Mouse (Mus musculus) forebrain, embryonic 11.5 days (tissue): Measurements from ENCODE around the gene Agxt. TPM values are rescaled to one million over a fixed set of nuclear protein-coding genes. Genes with fewer than 3 reads are reported as not detected.

Experiments
- polyA plus RNA-seq: library from polyadenylated mRNA; unstranded; fragments of >200 nt; fragmentation: Nextera tagmentation; extraction: Ambion mirVana; gene quantifications from 2 replicates; pipeline ENCODE4 v1.2.1, GENCODE M21; 2014

Gene Agxt
- polyA plus RNA-seq, 1 experiment from 2014 or later, result not detected

Other genes starting within 250 kb of the Agxt start
- 1.5 and 1.8 TPM in 2 replicates for gene Ankmy1, start 232.3 kb upstream of the Agxt start, polyA plus RNA-seq
- 16.0 and 19.0 TPM in 2 replicates for gene Dusp28, start 228.3 kb upstream of the Agxt start, polyA plus RNA-seq
- 27.4 and 31.8 TPM in 2 replicates for gene Rnpepl1, start 224.5 kb upstream of the Agxt start, polyA plus RNA-seq
- 41.0 and 43.0 TPM in 2 replicates for gene Capn10, start 200.9 kb upstream of the Agxt start, polyA plus RNA-seq
- gene Gpr35, start 184.4 kb upstream of the Agxt start, polyA plus RNA-seq, result 0.16 and 0.40 TPM in 2 replicates
- not detected in 2 replicates for gene Aqp12, start 128.9 kb upstream of the Agxt start, polyA plus RNA-seq
- gene Kif1a, start 33.3 kb upstream of the Agxt start, polyA plus RNA-seq, result 79.7 and 86.0 TPM in 2 replicates
- 0.29 and 0.64 TPM in 2 replicates for gene 2310007B03Rik, start 25.7 kb downstream of the Agxt start, polyA plus RNA-seq
- gene Crocc2, start 33.5 kb downstream of the Agxt start, polyA plus RNA-seq, result 0.04 and 0.07 TPM in 2 replicates
- 2.2 and 3.2 TPM in 2 replicates for gene Sned1, start 100.6 kb downstream of the Agxt start, polyA plus RNA-seq
- gene Mterf4, start 170.7 kb downstream of the Agxt start, polyA plus RNA-seq, result 31.0 and 37.8 TPM in 2 replicates
- gene Ppp1r7, start 207.6 kb downstream of the Agxt start, polyA plus RNA-seq, result 88.4 and 94.6 TPM in 2 replicates
- gene Pask, start 208.2 kb downstream of the Agxt start, polyA plus RNA-seq, result 28.2 and 30.0 TPM in 2 replicates
- gene Ano7, start 238.7 kb downstream of the Agxt start, polyA plus RNA-seq, result not detected in 2 replicates